Mouse (Mus musculus): ENCODE results near the gene Nt5c2.
A peak's percentile ranks its signal among the peaks of the same experiment; 100 is the strongest.
"Not testable (repeated sequence)": the region's sequence is repeated elsewhere in the genome, so short reads cannot be mapped to it uniquely, and the experiment has no call there.

Nt5c2 gene

GRCm38 (mm10) chr19:46988231-46989087 is 26.5 kb downstream of the Nt5c2 start:
- no peak for DNase-seq (ENCODE audit: low spot score)

GRCm38 (mm10) chr19:46987646-46988045 is 27.3 kb downstream of the Nt5c2 start:
- no peak for DNase-seq (ENCODE audit: low spot score)

DNA sequence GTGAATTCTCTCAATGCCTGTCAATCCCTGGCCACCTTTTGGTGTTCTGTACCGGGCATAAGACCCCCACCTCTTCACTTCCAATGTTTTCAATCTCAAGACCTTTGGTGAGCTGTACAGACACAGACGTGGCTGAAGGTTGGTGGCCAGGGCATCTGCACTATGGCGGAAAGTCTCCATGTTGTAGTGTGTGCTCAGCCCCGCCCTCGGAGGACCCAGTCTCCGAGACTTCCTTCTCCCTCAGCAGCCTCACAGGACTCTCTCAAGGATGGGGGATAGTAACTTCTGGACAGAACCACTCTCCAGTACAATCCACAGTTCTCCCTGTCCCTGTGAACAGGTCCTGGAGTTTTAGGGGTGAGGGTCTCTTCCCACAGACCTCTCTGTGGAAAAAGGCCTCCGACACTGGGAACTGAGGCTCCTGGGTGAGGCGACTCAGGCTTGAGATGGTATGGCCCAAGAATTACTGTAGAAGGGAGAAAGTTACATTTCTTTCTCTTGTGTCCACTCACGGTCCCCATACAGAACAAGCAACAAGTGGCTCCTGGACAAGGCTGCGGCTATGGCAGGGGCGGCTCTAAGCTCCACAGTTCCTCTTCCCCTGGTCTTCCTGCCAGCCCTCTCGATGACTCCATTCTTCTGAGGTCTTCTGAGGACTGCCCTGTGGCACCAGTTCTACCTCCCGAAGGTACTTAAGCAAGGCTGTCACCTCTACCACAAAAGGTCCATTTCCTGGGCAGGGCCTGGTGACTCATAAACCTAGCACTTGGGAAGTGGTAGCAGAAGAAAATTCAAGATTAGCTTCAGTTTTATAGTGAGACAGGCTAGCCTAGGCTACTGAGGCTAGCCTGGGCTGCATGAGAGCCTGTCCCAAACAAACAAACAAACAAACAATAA is 30.0 kb downstream of the Nt5c2 start:
- DNase-seq (ENCODE audit: low spot score), result no peak

- DNase-seq (ENCODE audit: low spot score), result no peak
These were observed 31.0 kb downstream of the Nt5c2 start for GRCm38 (mm10) chr19:46983966-46984380.

GRCm38 (mm10) chr19:46983352-46983965 is 31.5 kb downstream of the Nt5c2 start:
- DNase-seq (ENCODE audit: low spot score), result no peak

GRCm38 (mm10) chr19:46981462-46981861 is 33.5 kb downstream of the Nt5c2 start:
- no peak for DNase-seq (ENCODE audit: low spot score)

- DNase-seq (ENCODE audit: low spot score), result no peak
These were observed 35.2 kb downstream of the Nt5c2 start for GRCm38 (mm10) chr19:46979781-46980105.

- DNase-seq (ENCODE audit: low spot score), result no peak
These were observed 35.8 kb downstream of the Nt5c2 start for GRCm38 (mm10) chr19:46978920-46979780.

DNA sequence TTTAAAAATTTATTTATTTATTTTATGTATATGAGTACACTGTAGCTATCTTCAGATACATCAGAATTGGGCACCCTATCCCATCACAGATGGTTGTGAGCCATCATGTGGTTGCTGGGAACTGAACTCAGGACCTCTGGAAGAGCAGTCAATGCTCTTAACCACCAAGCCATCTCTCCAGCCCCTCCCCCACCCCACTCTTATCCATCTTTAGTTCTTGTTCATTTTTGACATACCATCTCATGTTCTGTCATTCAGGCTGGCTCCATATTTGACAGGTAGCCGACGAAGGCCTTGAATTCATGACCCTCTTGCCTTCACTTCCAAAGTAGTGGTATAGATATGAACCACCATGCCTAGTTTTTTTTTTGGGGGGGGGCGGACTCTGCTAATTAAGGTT is 36.9 kb downstream of the Nt5c2 start:
- not testable (repeated sequence) for DNase-seq (ENCODE audit: low spot score)

- DNase-seq (ENCODE audit: low spot score), result no peak
These were observed 37.5 kb downstream of the Nt5c2 start for GRCm38 (mm10) chr19:46977460-46977859.

DNA sequence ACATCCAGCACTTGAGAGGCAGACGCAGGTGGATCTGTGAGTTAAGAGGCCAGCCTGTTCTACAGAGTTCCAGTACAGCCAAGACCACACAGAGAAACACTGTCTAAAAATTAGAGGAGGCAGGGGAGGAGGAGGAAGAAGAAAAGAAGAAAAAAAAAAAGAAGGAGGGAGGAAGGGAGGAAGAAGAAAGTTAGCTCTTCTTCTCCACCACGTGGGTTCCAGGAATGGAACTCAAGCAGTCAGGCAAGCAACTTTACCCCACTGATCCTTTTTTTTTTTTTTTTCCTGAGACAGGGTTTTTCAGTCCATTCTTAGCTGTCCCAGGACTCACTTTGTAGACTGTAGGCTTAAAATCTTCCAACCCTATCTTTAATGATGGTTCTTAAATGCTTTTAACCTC is 38.2 kb downstream of the Nt5c2 start:
- DNase-seq (ENCODE audit: low spot score), result no peak

DNA sequence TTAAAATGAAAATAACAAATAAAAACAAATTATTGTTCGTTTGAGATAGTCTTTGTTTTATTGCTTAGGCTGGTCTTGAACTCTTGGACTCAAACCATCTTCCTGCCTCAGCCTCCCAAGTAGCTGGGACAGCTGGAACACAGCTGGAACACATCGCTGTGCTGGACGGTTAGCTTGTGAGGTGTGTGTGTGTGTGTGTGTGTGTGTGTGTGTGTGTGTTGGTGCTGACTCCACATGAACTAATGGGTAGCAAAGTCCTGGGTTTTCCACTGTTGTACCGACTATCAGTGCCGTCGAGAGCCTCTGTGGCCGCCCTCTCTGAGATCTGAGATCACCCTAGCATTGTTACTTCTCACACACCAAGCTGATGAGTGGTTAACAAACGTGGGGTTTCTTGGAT is 39.0 kb downstream of the Nt5c2 start:
- DNase-seq (ENCODE audit: low spot score), result no peak

DNA sequence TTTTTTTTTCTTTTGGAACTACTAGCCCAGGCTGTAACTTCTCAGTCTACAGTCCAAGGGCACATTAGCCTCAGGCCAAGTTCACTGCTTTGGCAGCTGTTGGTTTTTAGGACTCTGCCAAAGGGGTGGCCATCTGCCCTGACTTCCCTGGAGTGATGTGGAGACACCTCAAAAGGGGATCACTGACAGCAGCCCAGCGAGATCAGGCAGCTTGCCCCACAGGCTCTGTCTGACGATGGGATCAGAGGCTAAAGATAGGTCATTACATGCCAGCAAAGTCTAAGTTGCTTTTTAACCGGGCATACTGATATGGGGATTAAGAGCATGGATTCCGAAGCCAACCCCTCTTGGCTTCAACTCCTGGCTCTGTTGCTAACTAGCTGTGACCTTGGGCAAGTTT is 39.4 kb downstream of the Nt5c2 start:
- DNase-seq (ENCODE audit: low spot score), result no peak

DNA sequence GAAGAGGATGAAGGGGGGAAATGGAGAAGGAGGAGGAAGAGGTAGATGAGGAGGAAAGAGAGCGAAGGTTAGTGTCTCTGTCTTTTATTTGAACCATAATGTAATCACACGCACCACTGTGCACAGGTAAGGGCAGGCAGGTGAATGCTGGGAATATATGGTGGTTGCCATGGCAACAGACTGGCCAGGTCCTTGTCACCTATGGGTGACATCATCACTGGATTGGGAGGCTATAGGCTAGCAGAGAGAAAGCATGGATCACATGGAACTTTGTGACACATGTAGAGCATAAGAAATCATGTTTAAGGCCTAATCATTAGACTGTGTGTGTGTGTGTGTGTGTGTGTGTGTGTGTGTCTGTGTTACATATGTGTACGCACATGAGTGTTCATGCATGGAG is 42.8 kb downstream of the Nt5c2 start:
- DNase-seq (ENCODE audit: low spot score), result no peak

DNA sequence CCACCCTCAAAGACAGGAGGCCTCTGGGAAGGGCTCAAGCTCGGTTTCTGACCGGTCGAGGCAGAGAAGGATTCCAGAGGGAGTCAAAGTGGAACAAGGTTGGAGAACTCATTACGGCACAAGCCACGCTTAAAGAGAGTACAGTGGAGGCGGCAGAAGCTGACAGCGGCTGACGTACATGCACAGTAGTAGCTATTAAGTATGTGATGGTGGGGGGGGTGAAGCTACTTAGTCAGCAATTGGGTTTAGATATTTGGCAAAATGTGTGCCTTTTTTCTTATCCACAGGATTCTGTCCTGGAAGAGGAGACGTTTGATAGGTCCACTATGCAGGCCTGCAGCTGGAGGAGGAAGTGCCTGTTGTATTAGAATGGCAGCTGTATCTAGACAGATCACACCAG is 43.2 kb downstream of the Nt5c2 start:
- no peak for DNase-seq (ENCODE audit: low spot score)

GRCm38 (mm10) chr19:46971051-46971689 is 43.8 kb downstream of the Nt5c2 start:
- DNase-seq (ENCODE audit: low spot score), result peak; percentile 37

GRCm38 (mm10) chr19:46970121-46970729 is 44.7 kb downstream of the Nt5c2 start:
- no peak for DNase-seq (ENCODE audit: low spot score)

- DNase-seq (ENCODE audit: low spot score), result no peak
These were observed 45.5 kb downstream of the Nt5c2 start for GRCm38 (mm10) chr19:46969286-46969985.

GRCm38 (mm10) chr19:46968833-46969232 is 46.1 kb downstream of the Nt5c2 start:
- no peak for DNase-seq (ENCODE audit: low spot score)

DNA sequence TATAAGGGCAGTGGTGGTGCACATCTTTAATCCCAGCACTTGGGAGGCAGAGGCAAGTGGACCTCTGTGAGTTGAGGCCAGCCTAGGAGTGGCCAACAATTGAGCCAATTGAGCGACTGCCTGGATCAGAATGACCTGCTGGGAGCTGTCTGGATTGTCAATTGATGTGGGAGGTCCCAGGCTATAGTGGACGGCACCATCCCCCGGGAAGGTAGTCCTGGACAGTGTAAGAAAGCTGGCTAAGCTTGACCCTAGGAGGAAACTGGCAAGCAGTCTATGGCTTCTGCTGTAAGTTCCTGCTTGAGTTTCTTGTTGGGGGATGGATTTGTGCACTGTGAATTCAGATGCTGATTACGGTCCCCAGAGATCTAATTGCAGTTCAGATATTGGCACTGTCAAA is 47.1 kb downstream of the Nt5c2 start:
- DNase-seq (ENCODE audit: low spot score), result no peak

All from layer of hippocampus, adult 11-12 months (tissue).